Mouse (Mus musculus) kidney, adult 2 months (tissue): ENCODE measurements around the gene Rasl10a.

Experiments
- CTCF ChIP-seq: fragments of 200-500 bp; conservative IDR thresholded peaks from 2 replicates; pipeline ENCODE4 v1.5.1; 2011; ENCODE audit warnings: low read depth, mild to moderate bottlenecking, control low read depth, low read length, moderate library complexity, mixed read lengths; ENCODE audit not compliant: insufficient read depth, insufficient read length
- POLR2A ChIP-seq: fragments of 200-500 bp; IDR thresholded peaks from one replicate; pipeline ENCODE4 v1.6.1; 2011; ENCODE audit warnings: low read depth, low read length, control low read depth

GRCm38 (mm10) chr11:5035421-5035820, 22.5 kb upstream of the Rasl10a start:
- TF ChIP-seq CTCF (no peak), POLR2A (no peak)
